Mouse (Mus musculus) adipocyte (in vitro differentiated cells): ENCODE measurements at regions not wholly inside any gene's neighbourhood (a gene's known extent, or its start where the extent isn't known, plus 50 kb on each side); places are given as distances from the start of the nearest gene placed in this dataset.
A peak's percentile ranks its signal among the peaks of the same experiment; 100 is the strongest.

Experiments
- DNase-seq: peaks from one replicate; pipeline ENCODE4 v3.0.0-alpha.2; 2016; ENCODE audit warnings: low spot score

- DNase-seq: no peak
These were observed 355.0 kb upstream of the Cblb start for GRCm38 (mm10) chr16:51675988-51676387.

- no peak for DNase-seq
These were observed 340.2 kb upstream of the Cblb start for GRCm38 (mm10) chr16:51690861-51691260.

- DNase-seq: no peak
These were observed 326.0 kb upstream of the Cblb start for GRCm38 (mm10) chr16:51705026-51705425.

GRCm38 (mm10) chr16:51718695-51719094 is 312.3 kb upstream of the Cblb start:
- no peak for DNase-seq

GRCm38 (mm10) chr16:51719637-51720036 is 311.4 kb upstream of the Cblb start:
- DNase-seq: no peak

- DNase-seq: no peak
These were observed 308.3 kb upstream of the Cblb start for GRCm38 (mm10) chr16:51722682-51723081.

GRCm38 (mm10) chr16:51741875-51742274 is 289.1 kb upstream of the Cblb start:
- DNase-seq: no peak

GRCm38 (mm10) chr16:51751878-51752277 is 279.1 kb upstream of the Cblb start:
- no peak for DNase-seq

- DNase-seq: no peak
These were observed 272.4 kb upstream of the Cblb start for GRCm38 (mm10) chr16:51758361-51759227.

- DNase-seq: no peak
These were observed 271.8 kb upstream of the Cblb start for GRCm38 (mm10) chr16:51759228-51759647.

- DNase-seq: peak; percentile 21
These were observed 263.5 kb upstream of the Cblb start for GRCm38 (mm10) chr16:51767556-51767955.

GRCm38 (mm10) chr16:51778920-51779319 is 252.1 kb upstream of the Cblb start:
- DNase-seq: no peak

- no peak for DNase-seq
These were observed 236.0 kb upstream of the Cblb start for GRCm38 (mm10) chr16:51795003-51795402.

- no peak for DNase-seq
These were observed 223.7 kb upstream of the Cblb start for GRCm38 (mm10) chr16:51807323-51807722.

GRCm38 (mm10) chr16:51809120-51809519 is 221.9 kb upstream of the Cblb start:
- no peak for DNase-seq

GRCm38 (mm10) chr16:51811073-51811472 is 220.0 kb upstream of the Cblb start:
- no peak for DNase-seq

GRCm38 (mm10) chr16:51842770-51843169 is 188.3 kb upstream of the Cblb start:
- no peak for DNase-seq

GRCm38 (mm10) chr16:51845539-51845938 is 185.5 kb upstream of the Cblb start:
- no peak for DNase-seq

GRCm38 (mm10) chr16:51880711-51881110 is 150.3 kb upstream of the Cblb start:
- no peak for DNase-seq

- no peak for DNase-seq
These were observed 149.9 kb upstream of the Cblb start for GRCm38 (mm10) chr16:51881127-51881526.

- DNase-seq: no peak
These were observed 147.2 kb upstream of the Cblb start for GRCm38 (mm10) chr16:51883813-51884212.

GRCm38 (mm10) chr16:51887496-51887895 is 143.5 kb upstream of the Cblb start:
- DNase-seq: no peak

GRCm38 (mm10) chr16:51905588-51905987 is 125.4 kb upstream of the Cblb start:
- DNase-seq: peak; percentile 61

GRCm38 (mm10) chr16:51906686-51907085 is 124.3 kb upstream of the Cblb start:
- no peak for DNase-seq
